Mouse (Mus musculus): ENCODE results near the gene Cfap206.

- TF ChIP-seq POLR2A (IDR thresholded peaks at IDR 0.05; ENCODE audit: borderline replicate concordance, extremely low read depth, low read depth, low read length) (no peak), CTCF (IDR thresholded peaks at IDR 0.05; ENCODE audit: insufficient read depth, low read length) (no peak)
Measured at GRCm38 (mm10) chr4:34688021-34688420, 42.0 kb downstream of the Cfap206 start.
